Mouse (Mus musculus): ENCODE measurements around the gene Apbb2. TPM values are rescaled to one million over a fixed set of nuclear protein-coding genes. Genes with fewer than 3 reads are reported as not detected.

Gene Apbb2
- polyA plus RNA-seq, 1 experiment, result not detected

DNA sequence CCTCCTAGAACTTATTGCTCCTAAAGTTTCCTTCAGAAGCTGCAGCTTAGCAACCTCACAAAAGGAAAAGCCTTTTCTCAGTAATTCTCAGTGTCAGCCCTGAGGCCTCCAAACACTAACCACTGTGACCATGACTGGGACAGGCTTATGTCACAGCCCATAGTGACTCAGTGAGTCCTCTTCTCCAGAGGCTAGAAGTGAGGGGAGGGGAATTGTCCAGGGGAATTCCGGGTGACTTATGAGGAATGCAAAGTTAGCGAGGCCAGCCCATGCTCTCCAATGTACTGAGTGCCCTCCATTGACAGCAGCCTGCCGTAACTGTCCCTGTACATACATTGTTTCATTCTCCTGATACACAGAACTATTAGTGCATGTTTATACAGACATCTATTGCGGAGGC, 76.1 kb downstream of the Apbb2 start:
- no peak for TF ChIP-seq GATA1 (IDR thresholded peaks at IDR 0.05; ENCODE audit: low read length)

GRCm38 (mm10) chr5:66541385-66541784, 77.2 kb downstream of the Apbb2 start:
- no peak for TF ChIP-seq GATA1 (IDR thresholded peaks at IDR 0.05; ENCODE audit: low read length)

DNA sequence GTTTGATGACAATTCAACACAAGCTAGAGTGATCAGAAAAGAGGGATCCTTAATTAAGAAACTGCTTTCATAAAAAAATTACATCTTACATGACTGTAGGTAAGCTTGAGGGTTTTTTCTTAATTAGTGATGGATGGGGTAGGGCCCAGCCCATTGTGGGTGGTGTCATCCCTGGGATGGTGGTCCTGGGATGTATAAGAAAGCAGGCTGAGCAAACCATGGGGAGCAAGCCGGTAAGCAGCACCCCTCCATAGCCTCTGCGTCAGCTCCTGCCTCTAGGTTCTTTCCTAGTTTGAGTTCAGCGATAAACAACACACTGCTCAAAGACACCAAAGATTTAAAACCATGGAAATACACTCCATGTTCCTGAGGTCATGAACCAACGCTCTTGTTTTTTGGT, 78.3 kb downstream of the Apbb2 start:
- TF ChIP-seq GATA1 (IDR thresholded peaks at IDR 0.05; ENCODE audit: low read length), result no peak

DNA sequence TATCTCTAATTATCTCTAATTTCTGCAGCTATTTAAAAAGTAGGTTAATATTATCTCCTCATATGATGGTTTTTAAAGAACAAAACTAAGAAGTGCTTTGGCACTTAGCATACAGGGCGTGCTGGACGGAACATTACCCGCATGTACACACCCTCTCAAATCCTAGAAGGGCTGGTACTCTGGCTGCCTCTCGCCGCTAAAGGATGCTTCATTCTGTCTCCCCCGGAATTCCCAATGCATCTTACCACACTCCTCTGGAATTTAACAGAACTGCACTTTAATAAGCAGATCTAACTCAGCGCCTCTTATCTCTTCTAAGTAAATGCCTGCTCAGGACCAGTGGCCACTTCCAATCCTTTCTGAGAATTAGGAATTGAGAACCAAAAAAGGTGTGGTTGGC, 80.8 kb downstream of the Apbb2 start:
- TF ChIP-seq GATA1 (IDR thresholded peaks at IDR 0.05; ENCODE audit: low read length), result no peak

GRCm38 (mm10) chr5:66536696-66537358, 81.8 kb downstream of the Apbb2 start:
- TF ChIP-seq GATA1 (IDR thresholded peaks at IDR 0.05; ENCODE audit: low read length), result no peak

DNA sequence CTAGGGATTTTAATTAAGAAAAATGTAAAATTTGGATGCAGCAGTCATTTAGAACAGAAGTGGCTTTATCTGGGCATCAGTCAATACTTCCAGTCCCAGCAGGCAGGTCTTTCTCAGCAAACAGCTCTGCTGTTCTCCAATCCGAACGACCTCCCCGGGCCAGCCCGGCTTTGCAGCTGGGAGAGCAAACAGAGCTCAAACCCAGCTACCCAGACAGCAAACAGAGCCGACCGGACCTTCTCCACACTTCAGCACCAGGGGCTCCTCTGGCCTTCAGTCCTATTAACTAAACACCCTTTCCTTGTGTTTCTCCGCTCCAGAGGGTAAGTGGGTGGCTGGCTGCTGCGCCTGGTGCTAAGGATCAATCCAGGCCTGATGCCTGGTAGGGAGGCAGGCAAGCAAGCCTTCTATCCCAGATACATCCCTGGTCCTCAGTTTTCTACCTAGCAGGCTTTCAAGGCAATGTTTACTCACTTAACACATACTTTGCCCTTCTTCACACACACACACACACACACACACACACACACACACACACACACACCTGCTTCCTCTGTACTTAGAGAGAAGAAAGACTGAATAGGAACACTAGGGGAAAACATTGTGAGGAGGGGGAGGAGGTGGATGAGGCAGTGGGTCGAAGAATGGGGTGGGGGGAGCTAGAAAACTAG, 82.9 kb downstream of the Apbb2 start:
- TF ChIP-seq GATA1 (IDR thresholded peaks at IDR 0.05; ENCODE audit: low read length), result no peak

- no peak for TF ChIP-seq GATA1 (IDR thresholded peaks at IDR 0.05; ENCODE audit: low read length)
Observed at GRCm38 (mm10) chr5:66533711-66534425, 84.7 kb downstream of the Apbb2 start.

DNA sequence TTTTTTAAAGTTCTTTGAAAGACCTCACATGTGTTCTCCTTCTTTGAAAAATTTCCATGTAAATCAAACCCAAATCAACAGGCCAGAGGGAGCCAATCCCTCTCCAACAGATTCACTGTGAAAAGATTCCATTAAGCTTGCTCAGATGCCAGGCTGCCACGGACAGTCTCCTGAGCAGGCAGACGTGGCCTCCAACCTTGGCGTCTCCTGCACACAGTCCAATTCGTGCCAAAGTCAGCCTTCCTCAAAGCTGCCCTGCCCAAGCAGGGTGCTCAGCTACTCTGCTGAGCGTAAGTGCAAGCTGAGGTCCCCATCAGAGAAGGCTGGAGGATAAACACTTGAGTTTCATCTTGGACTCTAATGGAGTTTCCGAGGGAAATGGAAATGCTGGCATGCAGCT, 85.8 kb downstream of the Apbb2 start:
- no peak for TF ChIP-seq GATA1 (IDR thresholded peaks at IDR 0.05; ENCODE audit: low read length)

DNA sequence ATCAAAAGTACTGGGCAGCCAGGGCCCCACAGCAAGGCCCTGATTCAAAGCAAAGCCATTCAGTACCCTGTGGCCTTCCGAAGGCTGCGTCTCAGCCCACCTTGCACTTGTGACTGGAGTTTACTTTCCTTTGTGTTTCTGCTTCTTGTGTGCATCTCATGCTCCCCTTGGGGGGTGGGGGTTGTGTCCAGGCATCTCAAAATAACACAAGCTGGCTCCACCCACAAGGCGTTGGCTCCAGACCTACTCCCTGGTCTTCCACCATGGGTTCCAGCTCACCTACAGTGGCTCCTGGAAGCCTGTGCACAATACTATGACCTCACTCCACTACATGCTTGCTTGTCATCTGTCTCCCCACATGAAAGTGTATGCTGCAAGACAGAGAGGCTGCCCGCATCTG, 88.2 kb downstream of the Apbb2 start:
- no peak for TF ChIP-seq GATA1 (IDR thresholded peaks at IDR 0.05; ENCODE audit: low read length)

DNA sequence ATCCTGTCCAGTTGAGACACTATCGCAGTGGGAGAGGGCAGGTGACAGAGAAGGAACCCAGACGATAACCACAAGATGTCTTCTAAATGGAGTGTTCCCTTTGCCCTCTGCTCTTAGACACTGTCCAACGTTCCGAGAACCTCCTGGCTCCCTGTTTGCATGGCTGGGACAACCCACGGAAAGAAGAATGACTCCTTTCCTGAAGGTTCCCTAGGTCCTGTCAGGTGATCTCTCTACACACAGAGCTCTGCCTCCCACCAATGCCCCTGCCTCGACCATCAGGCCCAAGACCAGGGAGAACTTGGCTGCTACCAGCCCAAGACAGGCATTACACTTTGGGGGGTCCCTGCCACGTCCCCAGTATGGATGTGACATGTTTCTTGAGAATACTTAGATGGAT, 89.0 kb downstream of the Apbb2 start:
- no peak for TF ChIP-seq GATA1 (IDR thresholded peaks at IDR 0.05; ENCODE audit: low read length)

- TF ChIP-seq GATA1 (IDR thresholded peaks at IDR 0.05; ENCODE audit: low read length), result no peak
Observed at GRCm38 (mm10) chr5:66528567-66528966, 90.0 kb downstream of the Apbb2 start.

DNA sequence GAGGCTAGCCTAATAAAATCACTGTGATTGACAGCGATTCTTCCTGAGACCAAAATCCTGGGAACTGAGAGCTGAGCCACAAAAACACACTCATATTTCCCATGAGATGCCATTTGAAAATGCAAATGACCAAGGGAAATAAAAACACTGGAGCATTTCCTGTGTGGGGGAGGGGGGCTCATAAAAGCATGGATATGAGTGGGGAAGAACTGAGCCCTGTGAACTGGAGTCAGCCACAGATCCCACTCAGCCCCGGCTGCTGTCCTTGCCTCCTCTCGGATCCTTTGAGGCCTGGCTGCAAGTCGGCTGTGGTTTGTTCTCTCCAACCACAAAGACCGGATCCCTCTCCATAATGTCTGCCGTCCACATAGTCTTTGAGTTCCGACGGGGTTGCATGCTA, 91.5 kb downstream of the Apbb2 start:
- TF ChIP-seq GATA1 (IDR thresholded peaks at IDR 0.05; ENCODE audit: low read length), result no peak

DNA sequence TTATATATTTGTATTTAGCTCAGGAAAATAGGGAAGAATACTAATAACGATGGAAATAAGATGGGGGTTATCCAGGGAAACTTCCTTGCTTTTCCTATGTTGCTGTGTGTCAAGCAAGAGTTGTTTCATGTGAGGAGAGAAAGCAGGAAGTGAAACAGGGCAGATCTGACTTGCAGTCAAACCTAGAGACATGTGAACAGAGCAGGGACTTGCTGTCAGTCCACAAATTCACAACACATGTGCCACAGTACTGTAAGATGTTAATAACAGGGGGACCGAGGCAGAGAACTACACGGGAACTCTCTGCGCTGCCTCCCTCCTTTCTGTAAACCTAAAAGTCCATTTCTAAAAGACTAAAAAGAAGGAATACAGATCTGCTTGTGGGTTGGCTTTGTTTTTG, 93.6 kb downstream of the Apbb2 start:
- TF ChIP-seq GATA1 (IDR thresholded peaks at IDR 0.05; ENCODE audit: low read length), result no peak

DNA sequence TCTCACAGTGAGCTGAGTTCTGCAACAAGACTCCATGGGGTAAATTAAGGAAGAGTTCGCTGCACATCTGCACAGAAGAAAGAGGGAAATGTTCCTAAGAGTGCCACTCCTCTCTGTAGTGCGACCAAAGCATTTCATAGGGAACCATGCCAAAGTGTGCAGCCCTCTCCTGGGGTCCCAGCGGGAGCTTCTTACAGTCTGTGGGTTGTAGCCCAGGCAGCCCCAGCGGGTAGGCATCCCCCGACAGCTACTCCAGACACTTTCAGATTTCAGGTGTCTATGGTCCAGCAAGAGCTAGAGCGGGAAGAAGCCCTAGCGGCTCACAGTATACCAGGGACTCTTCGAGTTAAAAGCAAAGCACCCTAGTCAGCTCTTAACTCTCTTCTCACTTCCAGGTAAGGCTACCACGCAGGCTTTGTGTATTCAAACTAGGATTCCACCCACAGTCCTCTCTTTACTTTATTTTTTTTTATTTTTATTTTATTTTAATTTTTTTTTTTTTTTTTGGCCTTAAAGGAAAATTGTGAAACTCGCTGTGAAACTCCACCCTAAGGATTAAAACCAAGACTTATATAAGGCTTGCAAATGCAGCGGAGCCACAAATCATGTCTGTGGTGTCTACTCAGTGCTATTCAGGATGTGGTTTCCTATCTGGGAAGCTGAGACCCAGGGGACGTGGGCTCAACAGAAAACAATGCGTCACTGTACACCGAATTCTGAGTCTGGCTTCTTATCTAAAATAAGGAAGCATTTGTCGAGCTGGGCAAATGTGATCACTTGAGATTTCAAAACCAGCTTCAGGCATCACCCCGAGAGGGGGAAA, 94.7 kb downstream of the Apbb2 start:
- no peak for TF ChIP-seq GATA1 (IDR thresholded peaks at IDR 0.05; ENCODE audit: low read length)

- TF ChIP-seq GATA1 (IDR thresholded peaks at IDR 0.05; ENCODE audit: low read length), result no peak
Observed at GRCm38 (mm10) chr5:66521250-66521649, 97.3 kb downstream of the Apbb2 start.

DNA sequence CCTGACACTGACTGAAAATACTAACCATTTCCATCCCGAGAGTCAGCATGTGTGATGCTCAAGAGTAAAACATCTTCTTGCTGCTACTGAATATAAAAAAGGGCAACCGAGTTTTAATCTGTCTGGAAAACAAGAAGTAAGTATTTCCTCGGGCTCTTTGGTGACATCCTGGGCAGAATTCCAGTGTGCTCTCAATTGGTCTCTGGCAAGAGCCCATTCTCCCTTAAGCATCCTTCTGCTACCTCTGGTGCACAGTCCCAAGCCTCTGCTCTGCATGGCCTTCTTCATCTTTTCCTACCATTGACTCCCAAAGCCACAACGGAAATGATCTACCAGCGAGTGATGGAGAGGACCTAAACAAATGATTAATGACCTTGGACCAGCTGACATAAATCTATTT, 99.1 kb downstream of the Apbb2 start:
- TF ChIP-seq GATA1 (IDR thresholded peaks at IDR 0.05; ENCODE audit: low read length), result no peak
